Mouse (Mus musculus) urinary bladder, postnatal 10 days (tissue): ENCODE results near the gene Slc4a11.
"Not testable (repeated sequence)": the region's sequence is repeated elsewhere in the genome, so short reads cannot be mapped to it uniquely, and the experiment has no call there.

Experiments
- DNase-seq: peaks from one replicate; pipeline ENCODE4 v3.0.0; 2022; ENCODE audit warnings: low spot score

The Slc4a11 gene

DNA sequence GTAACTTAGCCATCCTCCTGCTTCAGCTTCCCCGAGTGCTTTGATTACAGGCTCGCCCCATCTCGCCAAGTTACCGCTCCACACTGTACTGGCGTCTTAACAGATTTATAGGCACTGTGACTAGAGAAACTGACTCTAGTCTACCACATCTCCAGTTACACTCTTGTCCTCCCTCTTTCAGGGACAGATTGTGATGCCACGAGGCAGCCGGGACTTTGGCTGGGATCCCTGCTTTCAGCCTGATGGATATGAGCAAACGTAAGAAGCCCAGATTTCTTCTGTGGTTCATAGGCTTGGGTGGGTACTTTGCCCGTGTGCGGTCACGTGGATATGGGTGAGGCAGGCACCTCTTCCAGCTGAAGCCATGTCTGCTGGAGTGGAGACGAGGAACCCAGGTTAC lies 18.2 kb downstream of the Slc4a11 start:
- no peak for DNase-seq

DNA sequence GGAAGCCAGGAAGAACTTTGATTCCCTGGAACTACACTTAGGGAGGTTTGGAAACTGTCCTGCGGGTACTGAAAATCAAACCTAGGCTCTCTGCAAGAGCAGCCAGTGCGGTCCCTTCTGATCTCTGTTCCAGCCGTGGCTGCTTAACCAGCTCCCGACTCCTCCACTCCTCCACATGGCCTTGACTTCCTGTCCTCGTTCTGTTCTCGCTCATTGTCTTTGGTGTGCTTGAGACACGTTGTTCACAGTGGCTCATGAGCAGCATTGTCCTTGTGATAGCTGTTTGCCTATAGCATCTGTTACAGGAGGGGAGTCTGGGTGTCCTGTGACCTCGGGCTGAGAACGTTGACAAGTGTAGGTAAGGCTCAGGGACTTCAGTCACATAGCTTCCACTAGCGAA lies 20.1 kb downstream of the Slc4a11 start:
- DNase-seq, result no peak

DNA sequence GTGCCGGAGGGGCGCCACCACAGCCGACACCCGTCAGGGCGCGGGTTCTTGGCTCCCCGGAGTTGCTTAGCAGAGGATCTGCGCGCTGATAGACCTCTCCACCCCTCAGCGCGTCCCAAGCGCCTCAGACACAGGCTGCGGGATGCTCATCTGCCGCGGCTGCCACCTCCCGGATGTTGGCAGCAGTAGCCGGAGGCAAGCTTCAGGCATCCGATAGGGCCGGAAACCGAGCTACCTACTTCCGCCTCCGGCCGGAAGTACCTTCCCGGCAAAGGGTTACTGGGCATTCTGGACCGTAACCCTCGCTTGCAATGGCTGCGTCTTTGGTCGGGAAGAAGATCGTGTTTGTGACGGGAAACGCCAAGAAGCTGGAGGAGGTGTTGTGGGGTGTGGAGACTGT lies 29.8 kb downstream of the Slc4a11 start, which contains the start of gene Itpa:
Itpa (plus strand) TSS at position 52 of the 400 bp plus-strand sequence.
- DNase-seq, result no peak

DNA sequence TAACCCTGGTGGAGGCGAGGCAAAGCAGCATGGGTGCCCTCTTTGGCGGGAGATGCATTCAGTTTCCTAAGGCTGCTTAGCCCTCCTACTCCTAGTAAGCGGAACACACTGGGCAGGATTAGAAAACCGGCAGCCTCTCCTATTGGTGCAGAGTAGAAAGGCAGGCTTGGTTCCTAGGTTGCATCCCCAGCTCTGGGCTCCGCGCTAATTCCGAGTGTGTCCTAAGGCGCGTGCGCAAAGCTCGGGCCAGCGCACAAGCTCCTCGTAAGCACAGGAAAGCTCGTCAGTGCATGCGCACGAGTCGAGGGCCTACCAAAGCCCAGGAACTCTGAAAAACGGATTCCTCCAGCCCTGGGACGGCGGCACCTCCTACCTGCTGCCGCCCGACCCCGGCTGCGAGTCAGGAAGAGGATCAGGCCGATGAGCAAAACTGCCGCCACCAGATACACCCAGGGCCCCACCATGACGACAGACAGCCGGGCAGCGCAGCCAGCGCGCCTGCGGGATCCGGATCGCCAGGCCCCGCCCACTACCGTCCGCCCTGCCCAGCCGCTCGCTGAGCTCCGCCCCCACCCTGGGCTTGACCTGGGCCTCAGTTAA lies 33.1 kb downstream of the Slc4a11 start, which contains the start of gene Ddrgk1:
Ddrgk1 (minus strand) TSS at position 558 of the 600 bp plus-strand sequence.
- DNase-seq, result peak; percentile 64

- DNase-seq, result no peak
These were observed 34.0 kb downstream of the Slc4a11 start for GRCm38 (mm10) chr2:130663342-130663741.

GRCm38 (mm10) chr2:130658530-130658929 lies 38.8 kb downstream of the Slc4a11 start:
- DNase-seq, result no peak

- no peak for DNase-seq
These were observed 39.8 kb downstream of the Slc4a11 start for GRCm38 (mm10) chr2:130657541-130657940.

- no peak for DNase-seq
These were observed 40.8 kb downstream of the Slc4a11 start for GRCm38 (mm10) chr2:130656536-130656935.

DNA sequence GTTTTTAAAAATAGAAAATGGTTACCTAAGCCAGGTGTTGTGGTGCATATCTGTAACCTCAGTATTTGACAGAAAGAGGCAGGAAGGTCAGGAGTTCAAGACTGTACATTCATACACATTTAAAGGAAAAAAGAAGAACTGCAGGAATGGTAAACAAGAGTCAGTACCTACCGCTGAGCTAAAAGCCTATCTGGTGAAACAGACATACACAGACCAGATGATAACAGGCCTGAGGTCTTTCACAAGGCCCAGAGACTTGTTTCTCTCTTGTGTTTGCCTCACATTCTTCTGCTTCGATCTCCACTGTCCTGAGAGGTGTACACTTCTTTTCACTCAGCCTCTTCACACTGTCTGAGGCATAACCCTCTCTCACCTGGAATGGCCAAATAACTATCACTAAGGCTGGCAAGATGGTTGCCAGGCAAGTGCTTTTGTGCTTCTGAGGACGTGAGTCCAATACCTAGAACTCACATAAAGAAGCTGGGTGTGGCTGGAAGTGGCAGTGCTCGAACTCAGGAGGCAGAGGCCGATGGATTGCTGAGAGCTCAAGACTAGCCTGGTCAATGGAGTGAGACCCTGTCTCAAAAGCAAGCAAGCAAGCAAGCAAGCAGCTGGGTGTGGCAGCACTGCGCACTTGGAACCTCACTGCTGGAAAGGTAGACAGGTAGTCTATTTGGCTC lies 41.5 kb downstream of the Slc4a11 start:
- DNase-seq, result no peak

DNA sequence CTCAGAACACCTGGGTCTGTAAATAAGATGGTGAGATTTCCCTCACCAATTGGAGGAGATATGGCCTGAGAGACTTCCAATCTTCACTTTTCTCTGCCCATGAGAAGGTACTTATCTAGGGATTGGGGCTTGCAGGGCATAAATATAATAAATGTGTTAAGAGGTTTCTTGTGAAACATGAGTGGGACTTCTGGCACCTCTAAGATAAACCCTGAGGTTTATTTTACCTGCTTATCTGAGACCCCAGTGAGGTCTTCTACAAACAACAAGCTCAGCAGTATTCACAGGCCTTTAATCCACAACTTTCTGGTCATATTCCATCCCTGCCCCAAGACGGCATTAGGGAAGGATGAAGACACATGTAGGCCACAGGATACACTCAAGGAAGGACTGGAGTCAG lies 43.6 kb downstream of the Slc4a11 start:
- no peak for DNase-seq

DNA sequence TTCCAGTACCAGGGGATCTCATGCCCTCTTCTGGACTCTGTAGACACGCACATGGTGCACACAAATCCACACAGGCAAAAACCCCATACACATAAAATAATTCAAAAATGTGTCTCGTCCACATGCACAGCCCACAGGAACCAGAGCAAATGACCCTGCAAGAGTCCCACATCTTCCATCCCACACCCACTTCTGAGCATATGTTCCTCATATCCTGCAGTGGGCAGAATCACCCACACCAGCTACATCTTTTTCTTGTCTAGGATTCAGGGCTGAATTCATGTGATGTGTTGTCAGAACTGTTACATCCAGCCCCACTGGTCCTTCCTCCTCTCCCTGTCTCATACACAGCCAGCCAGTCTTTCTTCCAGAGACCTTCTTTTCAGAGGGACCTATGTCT lies 44.0 kb downstream of the Slc4a11 start:
- DNase-seq, result no peak

DNA sequence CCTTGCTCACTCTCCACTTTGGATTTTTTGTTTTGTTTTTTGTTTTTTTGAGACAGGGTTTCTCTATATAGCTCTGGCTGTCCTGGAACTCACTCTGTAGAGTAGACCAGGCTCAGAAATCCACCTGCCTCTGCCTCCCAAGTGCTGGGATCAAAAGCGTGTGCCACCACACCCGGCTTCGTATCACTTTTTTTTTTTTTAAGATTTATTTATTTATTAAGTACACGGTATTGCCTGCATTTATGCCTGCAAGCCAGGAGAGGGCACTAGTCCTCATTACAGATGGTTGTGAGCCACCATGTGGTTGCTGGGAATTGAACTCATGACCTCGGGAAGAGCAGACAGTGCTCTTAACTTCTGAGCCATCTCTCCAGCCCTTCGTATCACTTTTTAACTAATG lies 48.3 kb downstream of the Slc4a11 start:
- not testable (repeated sequence) for DNase-seq

DNA sequence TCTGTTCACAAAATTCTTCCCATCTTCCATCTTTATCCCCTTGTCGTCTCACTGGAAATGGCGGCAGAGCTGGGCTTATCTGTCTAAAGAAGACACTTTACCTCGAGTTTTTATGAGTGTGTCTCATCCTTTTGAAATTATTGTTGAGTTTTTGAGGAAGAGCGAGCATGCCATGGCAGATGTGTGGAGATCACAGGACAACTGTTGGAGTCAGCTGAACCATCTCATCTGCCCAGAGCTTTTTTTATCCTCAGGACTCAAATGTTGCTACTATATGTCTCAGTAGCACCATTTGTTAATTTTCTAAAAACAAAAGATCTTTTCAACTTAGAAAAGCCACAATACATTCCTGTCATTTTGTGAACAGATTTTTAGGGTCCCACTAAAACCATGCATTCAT lies 52.1 kb downstream of the Slc4a11 start:
- DNase-seq, result no peak

GRCm38 (mm10) chr2:130642684-130643369 lies 54.5 kb downstream of the Slc4a11 start, which contains the start of gene Lzts3:
Gene Lzts3 (minus strand): TSS chr2:130642803.
- DNase-seq, result peak; percentile 67

DNA sequence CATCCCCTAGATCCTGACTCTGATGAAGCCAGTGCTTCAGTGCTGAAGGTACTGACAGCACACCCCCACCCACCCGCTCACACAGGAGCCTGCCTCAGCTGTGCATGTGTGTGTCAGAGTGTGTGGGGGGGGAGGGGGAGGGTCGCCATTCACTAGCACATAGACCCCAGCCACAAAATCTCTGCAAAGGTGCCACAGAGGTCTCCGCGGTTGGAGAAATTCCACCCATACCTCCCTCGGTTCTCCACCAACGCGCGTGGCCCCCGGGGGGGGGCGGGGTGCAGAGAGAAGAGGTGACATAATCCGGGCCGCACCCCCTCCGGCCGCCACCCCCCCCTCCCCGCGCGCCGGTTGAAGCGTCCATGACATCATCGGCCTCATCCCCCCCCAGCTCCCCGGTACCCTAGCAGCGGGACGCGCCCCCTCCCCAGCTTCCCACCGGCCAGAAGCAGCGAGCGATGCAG lies 55.1 kb downstream of the Slc4a11 start:
- no peak for DNase-seq

DNA sequence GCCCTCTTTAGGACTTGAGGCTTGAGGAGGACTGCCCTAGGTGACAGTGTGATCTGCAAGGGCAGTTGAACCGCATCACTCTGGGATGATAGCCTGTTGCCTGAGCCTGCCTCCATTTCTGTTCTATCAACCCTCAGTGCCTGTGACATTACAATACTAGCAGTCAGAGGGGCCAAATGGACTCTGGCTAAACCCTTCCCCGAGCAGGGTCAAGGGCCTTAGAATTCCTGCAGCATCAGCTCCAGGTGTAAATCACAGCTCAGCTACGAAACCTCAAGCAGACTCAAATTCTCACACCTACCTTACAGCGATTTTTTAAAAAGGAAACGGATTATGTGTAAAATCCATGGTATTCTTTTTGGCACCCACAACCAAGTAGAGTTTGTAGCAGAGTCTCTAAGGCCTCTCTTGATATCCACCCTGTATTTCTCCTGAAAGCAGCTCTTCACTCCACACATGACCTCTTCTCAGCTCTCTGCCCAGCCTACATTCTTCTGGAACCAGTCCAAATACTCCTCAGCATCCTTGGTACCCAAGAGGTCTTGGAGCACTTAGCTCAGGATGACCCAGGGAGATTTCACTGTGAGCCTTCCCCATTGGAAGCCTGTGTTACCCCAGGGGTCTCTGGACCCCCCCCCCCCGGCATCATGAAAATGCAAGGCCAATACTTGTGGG lies 55.8 kb downstream of the Slc4a11 start:
- DNase-seq, result no peak

- no peak for DNase-seq
These were observed 58.0 kb downstream of the Slc4a11 start for GRCm38 (mm10) chr2:130639276-130639675.

DNA sequence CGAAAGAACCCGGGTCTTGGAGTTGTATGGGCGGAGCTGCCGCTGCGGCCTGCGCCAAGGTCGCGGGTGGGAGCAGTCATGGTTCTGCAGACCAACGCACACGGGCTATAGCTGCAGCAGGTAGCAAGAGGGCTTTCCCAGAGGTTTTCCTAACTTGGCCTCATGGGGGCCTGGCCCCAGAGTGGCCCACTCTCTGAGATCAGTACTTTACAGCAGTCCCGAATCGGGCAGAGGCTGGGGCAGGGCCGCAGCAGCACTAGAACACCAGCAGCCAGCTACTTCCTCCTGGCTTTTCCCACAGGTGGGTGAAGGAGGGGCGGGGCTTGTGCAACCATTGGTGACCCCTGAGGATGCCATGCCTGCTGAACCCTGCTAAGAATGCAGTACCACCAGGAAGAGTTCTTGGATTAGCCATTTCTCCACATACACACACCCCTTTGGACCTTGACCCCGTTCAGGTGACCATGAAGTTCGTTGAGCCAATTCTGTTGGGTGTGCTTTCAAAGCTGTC lies 59.2 kb downstream of the Slc4a11 start:
- no peak for DNase-seq

DNA sequence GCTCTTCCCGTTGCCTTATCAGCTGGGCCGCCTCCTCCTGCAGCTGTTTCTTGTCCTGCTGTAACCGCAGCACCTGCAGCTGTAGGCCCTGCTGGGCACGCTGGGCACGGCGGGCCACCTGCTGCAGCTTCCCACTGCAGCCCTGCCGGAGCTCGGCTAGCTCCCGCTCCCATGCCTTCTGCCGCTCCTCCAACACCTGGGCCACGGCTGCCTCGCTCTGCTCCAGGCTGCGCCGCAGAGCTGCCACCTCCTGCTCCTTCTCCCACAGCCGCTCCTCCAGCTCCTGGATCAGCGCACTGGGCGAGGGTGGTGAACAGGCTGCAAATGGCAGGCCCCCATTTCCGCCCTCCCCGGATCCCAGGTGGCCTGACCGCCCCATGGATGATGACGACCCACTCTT lies 61.5 kb downstream of the Slc4a11 start:
- DNase-seq, result no peak

- no peak for DNase-seq
These were observed 62.4 kb downstream of the Slc4a11 start for GRCm38 (mm10) chr2:130634739-130635411.
